Mouse (Mus musculus) myocyte (in vitro differentiated cells): ENCODE results near the gene Reep1.

Source experiments
- POLR2A ChIP-seq: IDR thresholded peaks from one replicate; pipeline ENCODE4 v1.6.1; 2011; ENCODE audit warnings: low read depth, mild to moderate bottlenecking, control low read depth, moderate library complexity; ENCODE audit not compliant: insufficient read length
- USF1 ChIP-seq: IDR thresholded peaks from one replicate; pipeline ENCODE4 v1.6.1; 2011; ENCODE audit warnings: low read depth, mild to moderate bottlenecking, control low read depth, moderate library complexity

- no peak for TF ChIP-seq USF1
- no peak for TF ChIP-seq POLR2A
These were observed 72.5 kb downstream of the Reep1 start for GRCm38 (mm10) chr6:71779831-71780230.
